Mouse (Mus musculus) embryonic facial prominence, embryonic 13.5 days (tissue): ENCODE measurements around the gene Rxfp2. TPM values are rescaled to one million over a fixed set of nuclear protein-coding genes. Genes with fewer than 3 reads are reported as not detected.

Source experiments
- ATAC-seq: fragments of 200-750 bp; cut with Nextera tagmentation; 2 replicates; pipeline ENCODE4 v1.8.0; 2017; ENCODE audit warnings: low read depth; ENCODE audit not compliant: insufficient number of reproducible peaks, insufficient read depth, low FRiP score, low TSS enrichment
- H3K27ac ChIP-seq: fragments of 300-500 bp; sonication (generic); 2 replicates; pipeline ENCODE4 v1.5.1; 2015; ENCODE audit warnings: moderate library complexity, mild to moderate bottlenecking, inconsistent platforms
- H3K27me3 ChIP-seq: fragments of 300-500 bp; sonication (generic); 2 replicates; pipeline ENCODE4 v1.6.1; 2015; ENCODE audit warnings: mild to moderate bottlenecking, inconsistent platforms
- H3K36me3 ChIP-seq: fragments of 300-500 bp; sonication (generic); 2 replicates; pipeline ENCODE4 v1.6.1; 2015; ENCODE audit warnings: mild to moderate bottlenecking, inconsistent platforms
- H3K4me1 ChIP-seq: fragments of 300-500 bp; sonication (generic); 2 replicates; pipeline ENCODE4 v1.6.1; 2015; ENCODE audit warnings: inconsistent platforms
- H3K4me2 ChIP-seq: fragments of 300-500 bp; sonication (generic); 2 replicates; pipeline ENCODE4 v1.6.1; 2015; ENCODE audit warnings: moderate library complexity, mild to moderate bottlenecking, inconsistent platforms
- H3K4me3 ChIP-seq: fragments of 300-500 bp; sonication (generic); 2 replicates; pipeline ENCODE4 v1.5.1; 2015; ENCODE audit warnings: mild to moderate bottlenecking, inconsistent platforms
- H3K9ac ChIP-seq: fragments of 300-500 bp; sonication (generic); 2 replicates; pipeline ENCODE4 v1.6.1; 2015; ENCODE audit warnings: mild to moderate bottlenecking, inconsistent platforms
- H3K9me3 ChIP-seq: fragments of 300-500 bp; sonication (generic); 2 replicates; pipeline ENCODE4 v1.6.1; 2016; ENCODE audit warnings: inconsistent platforms
- WGBS: fragments of 180-500 bp; shearing (Covaris S2); methylation state at CpG from one replicate; pipeline ENCODE4 v1.1.7; 2015; ENCODE audit warnings: mixed read lengths; 5-methylcytosine and 5-hydroxymethylcytosine counted together
- polyA plus RNA-seq: library from polyadenylated mRNA; unstranded; fragments of >200 nt; fragmentation: Nextera tagmentation; extraction: Ambion mirVana; gene quantifications from 2 replicates; pipeline ENCODE4 v1.2.1, GENCODE M21; 2015

Rxfp2 gene
- polyA plus RNA-seq, 1 experiment from 2014 or later = 0.49 TPM

GRCm38 (mm10) chr5:150131166-150131565, 112.7 kb downstream of the Rxfp2 start:
- Histone ChIP-seq H3K27me3 (no peaks in the 10 kb centered on the region), H3K4me3 (no peak overlapping the region), H3K4me2 (no peak overlapping the region), H3K27ac (no peak overlapping the region), H3K9ac (no peak overlapping the region), H3K4me1 (peaks cover 8% of the 10 kb centered on the region), H3K9me3 (no peaks in the 10 kb centered on the region), H3K36me3 (no peaks in the 10 kb centered on the region)
- WGBS = 82% methylated on average over 7 of the region's 7 CpGs
- ATAC-seq = no peak

Other genes with a start within 250 kb of the Rxfp2 start
- 9.8 and 11.1 TPM in 2 replicates for gene Fry, start 100.0 kb downstream of the Rxfp2 start, polyA plus RNA-seq